ENCODE assay signal across 8 mouse cellular contexts in the genomic region with DNA sequence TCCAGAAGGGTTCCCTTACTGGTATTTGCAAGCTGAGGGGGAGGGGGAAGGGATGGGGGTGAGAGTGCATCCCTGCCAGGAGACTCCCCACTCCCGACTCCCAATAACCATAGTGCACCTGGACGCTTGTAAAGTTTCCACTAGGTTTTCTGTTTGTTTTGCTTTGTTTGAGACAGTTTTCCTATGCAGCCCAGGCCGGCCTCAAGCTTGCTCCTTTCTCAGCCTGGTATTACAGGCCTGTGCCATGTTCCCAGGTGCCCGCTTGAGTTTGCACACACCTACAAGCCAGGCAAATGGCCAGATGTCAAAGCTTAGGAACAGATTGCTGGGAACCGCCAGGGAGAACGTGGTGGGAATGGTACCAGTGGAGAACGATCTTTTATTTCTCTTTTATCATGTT. TPM values are rescaled to one million over a fixed set of nuclear protein-coding genes. Genes with fewer than 3 reads are reported as not detected.
DNase-seq lines count a peak whose midpoint lies in the region; ATAC-seq and TF ChIP-seq lines count a peak whose summit lies in the region.

No protein-coding gene starts in this region.

- no peak for DNase-seq in heart, postnatal 36 days
- DNase-seq in hindbrain, postnatal 0 days (ENCODE audit: low spot score) = no peak
- DNase-seq in urinary bladder, postnatal 4 days (ENCODE audit: low spot score in 2 of 2) = no peak
- DNase-seq in urinary bladder, postnatal 25 days (ENCODE audit: low spot score) = no peak

- H3K4me3 ChIP-seq in heart, embryonic 13.5 days = peak overlapping the region; percentile 75
- H3K4me3 ChIP-seq in cortical plate, adult 2 months (ENCODE audit: insufficient read depth, low read length) = peak overlapping the region; percentile 66
- H3K4me3 ChIP-seq in hindbrain, postnatal 0 days (ENCODE audit: low read length) = peak overlapping the region; percentile 65
- peak overlapping the region; percentile 66 for H3K4me3 ChIP-seq in midbrain, embryonic 16.5 days (ENCODE audit: low read depth, low read length)

- no peaks in the 10 kb centered on the region for H3K36me3 ChIP-seq in heart, embryonic 13.5 days
- H3K36me3 ChIP-seq in hindbrain, postnatal 0 days (ENCODE audit: insufficient read depth, low read length) = no peaks in the 10 kb centered on the region
- no peaks in the 10 kb centered on the region for H3K36me3 ChIP-seq in midbrain, embryonic 16.5 days (ENCODE audit: control insufficient read depth, insufficient read depth, low read length)

- no peak for TF ChIP-seq CTCF in cortical plate, adult 2 months (IDR thresholded peaks at IDR 0.05; ENCODE audit: extremely low read depth, insufficient read depth, low read length)
- no peak for TF ChIP-seq CTCF in hindbrain, postnatal 0 days (IDR thresholded peaks at IDR 0.05; ENCODE audit: low read depth)

- intact Hi-C loops in heart, postnatal 36 days (cut with DNase I) = loop anchor here (2.0 to 5.0 kb wide), 2 partner anchors 31 to 99 kb away; a partner anchor contains a TSS

- peak overlapping the region; percentile 96 for H3K27ac ChIP-seq in heart, embryonic 13.5 days (replicated peaks)
- no peak overlapping the region for H3K27ac ChIP-seq in cortical plate, adult 2 months (ENCODE audit: insufficient read depth, low read length)
- H3K27ac ChIP-seq in hindbrain, postnatal 0 days = no peak overlapping the region
- H3K27ac ChIP-seq in midbrain, embryonic 16.5 days (ENCODE audit: low read length) = no peak overlapping the region

- peak overlapping the region; percentile 83 for H3K4me2 ChIP-seq in heart, embryonic 13.5 days
- peak overlapping the region; percentile 74 for H3K4me2 ChIP-seq in hindbrain, postnatal 0 days (ENCODE audit: low read depth, low read length)
- H3K4me2 ChIP-seq in midbrain, embryonic 16.5 days (ENCODE audit: low read length) = peak overlapping the region; percentile 98

- WGBS in heart, embryonic 13.5 days = 22% methylated on average over 7 of the region's 7 CpGs
- 25% methylated on average over 7 of the region's 7 CpGs for WGBS in hindbrain, postnatal 0 days
- WGBS in midbrain, embryonic 16.5 days = 25% methylated on average over 7 of the region's 7 CpGs

- peak overlapping the region; percentile 92 for H3K9ac ChIP-seq in heart, embryonic 13.5 days
- peak overlapping the region; percentile 76 for H3K9ac ChIP-seq in hindbrain, postnatal 0 days (replicated peaks; ENCODE audit: low read length)
- peak overlapping the region; percentile 86 for H3K9ac ChIP-seq in midbrain, embryonic 16.5 days (ENCODE audit: low read depth, low read length)

- peaks cover 35% of the 10 kb centered on the region for H3K4me1 ChIP-seq in heart, embryonic 13.5 days
- no peaks in the 10 kb centered on the region for H3K4me1 ChIP-seq in cortical plate, adult 2 months (ENCODE audit: control insufficient read depth, insufficient read depth, low read length)
- H3K4me1 ChIP-seq in hindbrain, postnatal 0 days (ENCODE audit: insufficient read depth, low read length) = peaks cover 6% of the 10 kb centered on the region; the same call in 1 of the 2 replicates
- H3K4me1 ChIP-seq in midbrain, embryonic 16.5 days (ENCODE audit: control insufficient read depth, insufficient read depth, low read length) = peaks cover 12% of the 10 kb centered on the region

- H3K9me3 ChIP-seq in heart, embryonic 13.5 days = no peaks in the 10 kb centered on the region
- H3K9me3 ChIP-seq in hindbrain, postnatal 0 days (ENCODE audit: low read length) = no peaks in the 10 kb centered on the region
- no peaks in the 10 kb centered on the region for H3K9me3 ChIP-seq in midbrain, embryonic 16.5 days (replicated peaks; ENCODE audit: control insufficient read depth, low read length, poor library complexity, severe bottlenecking)

- ATAC-seq in heart, embryonic 13.5 days (ENCODE audit: extremely low read depth, insufficient number of reproducible peaks, low FRiP score, low TSS enrichment) = no peak
- no peak for ATAC-seq in hindbrain, postnatal 0 days
- ATAC-seq in midbrain, embryonic 16.5 days = no peak
- no peak for ATAC-seq in activated CD4-positive, CD25-positive, alpha-beta regulatory T cell, adult 4 months

- H3K27me3 ChIP-seq in heart, embryonic 13.5 days (replicated peaks) = no peaks in the 10 kb centered on the region
- no peaks in the 10 kb centered on the region for H3K27me3 ChIP-seq in hindbrain, postnatal 0 days (ENCODE audit: insufficient read depth, low read length)
- peaks cover 8% of the 10 kb centered on the region; the same call in 1 of the 2 replicates for H3K27me3 ChIP-seq in midbrain, embryonic 16.5 days (ENCODE audit: control insufficient read depth, insufficient read depth, low read depth, low read length)

- no peak for TF ChIP-seq POLR2A in cortical plate, adult 2 months (IDR thresholded peaks at IDR 0.05; ENCODE audit: extremely low read depth, insufficient read depth, low read length)

RNA-seq across cellular contexts. Expression of a gene that starts 50.1 kb away (rescaled TPM):
- polyA plus RNA-seq in heart, embryonic 13.5 days (2015; fragmentation: Nextera tagmentation; extraction: Ambion mirVana) = 12.8 and 14.8 TPM in 2 replicates
- 10 to 100 TPM in 1 of 2 experiments, 1 to 10 TPM in 1; 8.1 to 10.9 TPM for total RNA-seq in heart, postnatal 36 days (2021)
- polyA plus RNA-seq in cortical plate, adult 2 months (2012; rRNA removed) = 19.4 and 20.6 TPM in 2 replicates
- total RNA-seq in hindbrain, postnatal 0 days (2014; rRNA removed) = 15.6 and 21.3 TPM in 2 replicates
- 18.5 and 19.6 TPM in 2 replicates for polyA plus RNA-seq in hindbrain, postnatal 0 days (2015; fragmentation: Nextera tagmentation; extraction: Ambion mirVana)
- 34.2 and 35.4 TPM in 2 replicates for polyA plus RNA-seq in midbrain, embryonic 16.5 days (2015; fragmentation: Nextera tagmentation; extraction: Ambion mirVana)
- polyA plus RNA-seq in activated CD4-positive, CD25-positive, alpha-beta regulatory T cell, adult 4 months (2017; shearing (Covaris generic)) = 10 to 100 TPM; 11.2 to 18.2 TPM
